Mouse (Mus musculus): ENCODE data around the gene Supv3l1.

Gene Supv3l1

GRCm38 (mm10) chr10:62412906-62413605 is 36.5 kb downstream of the Supv3l1 start:
- no peak for DNase-seq

GRCm38 (mm10) chr10:62411431-62412410 is 37.8 kb downstream of the Supv3l1 start:
- no peak for DNase-seq

DNA sequence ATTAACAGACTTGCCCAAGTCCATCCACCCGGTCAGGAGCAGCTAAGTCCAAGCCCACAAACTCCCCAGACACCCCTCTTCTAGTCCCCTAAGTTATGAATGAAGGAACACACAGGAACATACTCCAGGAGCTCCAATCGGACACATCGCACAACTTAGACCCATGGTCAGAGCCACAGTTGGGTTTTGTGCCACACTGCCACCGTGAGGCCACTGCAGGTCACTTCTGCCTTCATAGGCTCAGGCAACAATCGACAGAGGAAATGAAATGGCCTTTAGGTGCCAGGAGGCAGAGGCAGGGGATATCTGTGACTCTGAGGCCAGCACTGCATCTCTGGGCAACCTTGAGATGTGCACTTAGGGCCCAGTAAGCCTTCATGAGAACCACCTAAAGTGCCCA is 38.6 kb downstream of the Supv3l1 start:
- peak; percentile 77 for DNase-seq

DNA sequence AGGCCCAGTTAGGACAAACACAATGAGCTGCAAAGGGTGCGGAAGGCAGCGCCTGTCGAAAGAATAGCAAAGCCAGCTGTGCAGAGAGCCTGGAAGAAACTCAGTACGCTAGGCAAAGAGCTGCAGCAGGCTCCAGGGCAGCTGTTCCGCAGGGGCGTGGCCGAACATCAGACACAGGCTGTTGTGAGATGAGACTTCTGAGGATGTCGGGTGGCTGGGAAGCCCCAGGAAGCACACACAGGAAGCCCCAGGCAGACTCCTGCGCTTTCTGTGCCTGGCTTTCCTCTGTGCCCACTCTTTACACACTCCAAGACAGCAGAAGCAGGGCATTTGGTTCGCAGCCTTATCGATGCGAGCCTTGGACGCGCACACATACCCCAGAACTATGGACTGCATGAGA is 44.6 kb downstream of the Supv3l1 start:
- DNase-seq: peak; percentile 75

- DNase-seq: no peak
Measured at GRCm38 (mm10) chr10:62401641-62402111, 47.9 kb downstream of the Supv3l1 start.

GRCm38 (mm10) chr10:62383011-62383410 is 66.5 kb downstream of the Supv3l1 start:
- DNase-seq: no peak

DNA sequence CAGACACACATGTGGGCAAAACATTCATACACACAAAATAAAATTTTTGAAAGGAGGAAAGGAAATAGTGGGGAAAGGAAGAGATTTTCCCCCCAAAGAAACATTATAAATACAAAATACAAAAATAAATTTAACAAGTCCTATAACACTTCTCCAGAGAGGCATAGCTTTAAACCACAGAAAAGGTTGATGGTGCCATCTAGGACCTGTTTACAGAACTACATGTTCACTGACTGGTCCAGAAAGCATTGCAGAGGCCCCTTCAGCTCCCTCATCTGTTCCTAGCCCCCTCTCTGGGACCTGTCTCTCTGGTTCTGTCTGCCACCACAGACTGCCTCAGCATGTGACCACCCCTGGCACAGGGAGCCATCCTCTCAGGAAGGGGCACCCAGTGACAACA is 68.6 kb downstream of the Supv3l1 start:
- no peak for DNase-seq

- DNase-seq: no peak
Measured at GRCm38 (mm10) chr10:62379808-62380207, 69.7 kb downstream of the Supv3l1 start, which contains the start of gene Hk1. Gene Hk1, minus strand, starts transcription at chr10:62379908.

All from thymus, postnatal 4 days (tissue).